Mouse (Mus musculus): ENCODE data around the gene Gadd45gip1.

DNA sequence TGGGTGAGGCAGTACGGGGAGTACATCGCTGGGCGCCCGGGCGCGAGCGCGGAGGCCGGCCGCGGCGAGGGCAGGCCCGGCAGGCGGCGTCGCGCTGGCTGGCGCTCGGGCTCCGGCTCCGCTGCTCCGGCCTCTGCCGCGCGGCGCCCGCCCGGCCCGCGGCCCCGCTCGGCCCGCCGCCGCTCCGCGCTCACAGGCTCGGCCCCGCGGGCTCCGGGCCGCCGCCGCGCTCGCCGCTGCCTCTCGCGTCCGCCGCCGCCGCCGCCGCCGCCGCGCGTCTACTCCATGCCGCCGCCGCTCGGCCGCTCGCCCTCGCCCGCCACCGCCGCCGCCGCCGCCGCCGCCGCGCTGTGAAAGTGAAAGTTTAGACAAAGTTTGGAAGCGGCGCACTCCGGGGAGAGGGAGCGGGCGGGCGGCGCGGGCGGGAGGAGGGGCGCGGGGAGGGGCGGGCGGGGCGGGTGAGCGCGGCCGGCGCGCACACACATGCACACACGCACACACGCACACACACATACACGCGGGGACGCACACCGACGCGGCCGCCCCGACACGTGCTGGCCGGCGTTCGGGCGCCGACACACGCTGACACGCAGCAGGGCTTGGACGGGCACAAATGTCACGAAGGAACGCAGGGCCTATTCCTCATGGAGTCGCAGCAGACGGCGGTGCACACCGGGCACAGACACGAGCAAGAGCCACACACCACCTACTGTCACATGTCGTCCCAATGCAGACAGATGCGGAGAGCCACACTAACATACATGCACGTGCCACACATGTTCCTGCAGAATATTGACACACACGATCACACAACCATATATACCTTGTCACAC is 31.1 kb upstream of the Gadd45gip1 start, which contains the start of gene Nfix:
- no peak for TF ChIP-seq CTCF (IDR thresholded peaks at IDR 0.05; ENCODE audit: low read depth, low read length)
- TF ChIP-seq POLR2A (IDR thresholded peaks at IDR 0.05; ENCODE audit: insufficient read depth, low read length): no peak
- no peak for TF ChIP-seq EP300 (IDR thresholded peaks at IDR 0.05; ENCODE audit: insufficient read depth, low read depth, low read length)

All from ES-Bruce4 (cell line).